Mouse (Mus musculus): ENCODE measurements at regions not wholly inside any gene's neighbourhood (a gene's known extent, or its start where the extent isn't known, plus 50 kb on each side); places are given as distances from the start of the nearest gene placed in this dataset.

GRCm38 (mm10) chr6:147686927-147687326 lies 211.3 kb downstream of the Ccdc91 start:
- DNase-seq (ENCODE audit: low read depth, low spot score), result no peak
- Histone ChIP-seq H3K36me3 (ENCODE audit: control insufficient read depth in 1 of 2, insufficient read depth in 2 of 2, low read length in 2 of 2) (no peaks in the 10 kb centered on the region), H3K27ac (ENCODE audit: control insufficient read depth, low read depth, low read length) (no peak overlapping the region), H3K4me3 (ENCODE audit: control insufficient read depth in 1 of 2, insufficient read depth in 1 of 2, low read depth in 2 of 2, low read length in 2 of 2) (no peak overlapping the region), H3K27me3 (ENCODE audit: control insufficient read depth in 1 of 2, insufficient read depth in 2 of 2, low read length in 2 of 2) (no peaks in the 10 kb centered on the region), H3K79me2 (ENCODE audit: control insufficient read depth, insufficient read depth, low read length, poor library complexity) (no peaks in the 10 kb centered on the region), H3K9me3 (replicated peaks; ENCODE audit: insufficient read depth, low read length) (no peaks in the 10 kb centered on the region), H3K9ac (ENCODE audit: control insufficient read depth, low read depth, low read length, poor library complexity, severe bottlenecking) (no peak overlapping the region), H3K4me1 (ENCODE audit: control insufficient read depth in 1 of 2, insufficient read depth in 2 of 2, low read length in 2 of 2) (no peaks in the 10 kb centered on the region)
- no peak for TF ChIP-seq RAD21 (IDR thresholded peaks at IDR 0.05; ENCODE audit: low read depth, low read length)
- no peak for TF ChIP-seq SIN3A (IDR thresholded peaks at IDR 0.05; ENCODE audit: low read length)
- no peak for TF ChIP-seq UBTF (IDR thresholded peaks at IDR 0.05; ENCODE audit: borderline replicate concordance, insufficient read depth, low read depth, low read length)

DNA sequence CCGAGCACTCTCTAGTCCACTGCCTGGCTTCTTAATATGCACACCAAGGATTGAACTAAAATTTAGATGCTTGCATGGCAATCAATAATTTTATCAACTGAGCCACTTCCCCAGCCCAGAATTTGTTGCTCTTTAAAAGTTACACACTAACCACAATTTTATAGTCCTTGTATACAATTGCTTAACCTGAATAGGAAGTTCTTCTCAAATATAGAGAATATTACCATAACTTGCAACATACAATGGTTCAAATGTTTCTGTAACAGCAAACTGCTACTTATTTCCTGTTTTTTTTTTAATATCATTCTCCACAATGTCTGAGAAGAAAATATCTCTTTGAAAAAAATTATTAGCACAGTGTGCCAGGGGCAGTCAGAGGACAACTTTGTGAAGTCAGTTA lies 222.6 kb downstream of the Ccdc91 start:
- Histone ChIP-seq H3K9me3 (replicated peaks; ENCODE audit: insufficient read depth, low read length) (no peaks in the 10 kb centered on the region), H3K36me3 (ENCODE audit: control insufficient read depth in 1 of 2, insufficient read depth in 2 of 2, low read length in 2 of 2) (no peaks in the 10 kb centered on the region), H3K9ac (ENCODE audit: control insufficient read depth, low read depth, low read length, poor library complexity, severe bottlenecking) (no peak overlapping the region), H3K27me3 (ENCODE audit: control insufficient read depth in 1 of 2, insufficient read depth in 2 of 2, low read length in 2 of 2) (no peaks in the 10 kb centered on the region), H3K4me1 (ENCODE audit: control insufficient read depth in 1 of 2, insufficient read depth in 2 of 2, low read length in 2 of 2) (no peaks in the 10 kb centered on the region), H3K4me3 (ENCODE audit: control insufficient read depth in 1 of 2, insufficient read depth in 1 of 2, low read depth in 2 of 2, low read length in 2 of 2) (no peak overlapping the region), H3K79me2 (ENCODE audit: control insufficient read depth, insufficient read depth, low read length, poor library complexity) (no peaks in the 10 kb centered on the region), H3K27ac (ENCODE audit: control insufficient read depth, low read depth, low read length) (no peak overlapping the region)
- no peak for TF ChIP-seq JUND (IDR thresholded peaks at IDR 0.05; ENCODE audit: low read depth, low read length)
- TF ChIP-seq MEF2A (IDR thresholded peaks at IDR 0.05; ENCODE audit: extremely low read depth, insufficient replicate concordance, low read depth, low read length, poor library complexity, severe bottlenecking), result no peak
- no peak for DNase-seq (ENCODE audit: low read depth, low spot score)

GRCm38 (mm10) chr6:147699449-147699848 lies 223.8 kb downstream of the Ccdc91 start:
- Histone ChIP-seq H3K27ac (ENCODE audit: control insufficient read depth, low read depth, low read length) (no peak overlapping the region), H3K9me3 (replicated peaks; ENCODE audit: insufficient read depth, low read length) (no peaks in the 10 kb centered on the region), H3K9ac (ENCODE audit: control insufficient read depth, low read depth, low read length, poor library complexity, severe bottlenecking) (no peak overlapping the region), H3K79me2 (ENCODE audit: control insufficient read depth, insufficient read depth, low read length, poor library complexity) (no peaks in the 10 kb centered on the region), H3K36me3 (ENCODE audit: control insufficient read depth in 1 of 2, insufficient read depth in 2 of 2, low read length in 2 of 2) (no peaks in the 10 kb centered on the region), H3K4me3 (ENCODE audit: control insufficient read depth in 1 of 2, insufficient read depth in 1 of 2, low read depth in 2 of 2, low read length in 2 of 2) (no peak overlapping the region), H3K4me1 (ENCODE audit: control insufficient read depth in 1 of 2, insufficient read depth in 2 of 2, low read length in 2 of 2) (no peaks in the 10 kb centered on the region), H3K27me3 (ENCODE audit: control insufficient read depth in 1 of 2, insufficient read depth in 2 of 2, low read length in 2 of 2) (no peaks in the 10 kb centered on the region)
- no peak for TF ChIP-seq HCFC1 (IDR thresholded peaks at IDR 0.05; ENCODE audit: low read depth, low read length)
- TF ChIP-seq POLR2AphosphoS5 (IDR thresholded peaks at IDR 0.05; ENCODE audit: borderline replicate concordance, low read depth, low read length), result no peak
- no peak for TF ChIP-seq CHD2 (IDR thresholded peaks at IDR 0.05; ENCODE audit: low read length)
- no peak for TF ChIP-seq SIN3A (IDR thresholded peaks at IDR 0.05; ENCODE audit: low read length)
- TF ChIP-seq ZC3H11A (IDR thresholded peaks at IDR 0.05; ENCODE audit: low read depth, low read length), result no peak
- TF ChIP-seq SMC3 (IDR thresholded peaks at IDR 0.05; ENCODE audit: low read depth, low read length), result no peak
- TF ChIP-seq ELF1 (IDR thresholded peaks at IDR 0.05; ENCODE audit: low read depth, low read length), result no peak
- no peak for TF ChIP-seq ZNF384 (IDR thresholded peaks at IDR 0.05; ENCODE audit: low read depth, low read length)
- no peak for TF ChIP-seq GATA1 (IDR thresholded peaks at IDR 0.05; ENCODE audit: low read depth, low read length)
- no peak for TF ChIP-seq E2F4 (IDR thresholded peaks at IDR 0.05; ENCODE audit: borderline replicate concordance, low read depth, low read length)
- TF ChIP-seq ZKSCAN1 (IDR thresholded peaks at IDR 0.05; ENCODE audit: low read depth, low read length), result no peak
- TF ChIP-seq CTCF (IDR thresholded peaks at IDR 0.05 in 2 of 3, conservative IDR thresholded peaks at IDR 0.05 in 1 of 3; ENCODE audit: control insufficient read depth in 1 of 3, insufficient read depth in 1 of 3, low read depth in 2 of 3, low read length in 3 of 3, poor library complexity in 1 of 3, severe bottlenecking in 1 of 3), result no peak
- no peak for TF ChIP-seq RCOR1 (IDR thresholded peaks at IDR 0.05; ENCODE audit: low read depth, low read length)
- no peak for DNase-seq (ENCODE audit: low read depth, low spot score)
